Mouse (Mus musculus) bone marrow, adult 2 months (tissue): ENCODE measurements around the gene Efemp1.

Experiments used
- CTCF ChIP-seq: fragments of 200-500 bp; IDR thresholded peaks from 2 replicates; pipeline ENCODE4 v1.5.1; 2011; ENCODE audit warnings: low read length, control low read depth; ENCODE audit not compliant: control insufficient read depth, insufficient read depth
- POLR2A ChIP-seq: fragments of 200-500 bp; IDR thresholded peaks from 2 replicates; pipeline ENCODE4 v1.6.1; 2011; ENCODE audit warnings: low read depth, mild to moderate bottlenecking, control low read depth, low read length, borderline replicate concordance; ENCODE audit not compliant: control insufficient read depth

DNA sequence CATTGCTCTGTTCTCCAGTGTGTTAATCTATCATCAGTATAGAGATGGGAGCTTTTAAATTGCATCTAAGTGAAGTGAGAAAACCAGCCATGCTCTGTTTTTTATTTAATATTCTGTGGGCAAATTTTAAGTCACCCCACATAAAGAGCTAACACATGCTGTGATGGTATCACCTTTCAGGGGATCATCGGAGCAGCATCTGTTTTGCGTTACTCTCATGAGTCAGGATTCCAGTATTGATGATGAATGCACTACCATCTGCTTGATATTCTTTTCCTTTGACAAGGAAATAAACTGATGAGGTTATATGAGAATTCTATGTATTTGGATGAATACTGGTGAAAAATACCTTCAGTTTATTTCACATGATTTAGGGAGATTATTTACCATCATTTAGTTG lies 16.1 kb downstream of the Efemp1 start:
- TF ChIP-seq CTCF: no peak
- no peak for TF ChIP-seq POLR2A
